Mouse (Mus musculus): Measurements from ENCODE around the gene E2f3. TPM values are rescaled to one million over a fixed set of nuclear protein-coding genes. Genes with fewer than 3 reads are reported as not detected.
A peak's percentile ranks its signal among the peaks of the same experiment; 100 is the strongest.

E2f3 gene
- polyA plus RNA-seq, 1 experiment from 2014 or later = 19.0 TPM

GRCm38 (mm10) chr13:29970333-29970732, 15.5 kb downstream of the E2f3 start:
- DNase-seq (ENCODE audit: low spot score) (no peak), ATAC-seq (ENCODE audit: insufficient number of reproducible peaks, low FRiP score, low TSS enrichment, low read depth) (no peak)
- Histone ChIP-seq H3K27ac (replicated peaks; ENCODE audit: low read depth, low read length) (no peak overlapping the region), H3K27me3 (ENCODE audit: control insufficient read depth, insufficient read depth, low read length) (no peaks in the 10 kb centered on the region), H3K36me3 (ENCODE audit: control insufficient read depth, insufficient read depth, low read length) (no peaks in the 10 kb centered on the region), H3K9ac (ENCODE audit: low read length) (no peak overlapping the region), H3K4me3 (ENCODE audit: low read depth, low read length) (no peak overlapping the region), H3K4me2 (ENCODE audit: low read depth, severe bottlenecking) (no peak overlapping the region), H3K9me3 (ENCODE audit: control insufficient read depth, low read length) (no peaks in the 10 kb centered on the region), H3K4me1 (ENCODE audit: control insufficient read depth, insufficient read depth, low read length) (no peaks in the 10 kb centered on the region)
- 95% methylated on average over 7 of the region's 7 CpGs for WGBS

GRCm38 (mm10) chr13:29968636-29969035, 17.2 kb downstream of the E2f3 start:
- Histone ChIP-seq H3K4me2 (ENCODE audit: low read depth, severe bottlenecking) (no peak overlapping the region), H3K9ac (ENCODE audit: low read length) (no peak overlapping the region), H3K27me3 (ENCODE audit: control insufficient read depth, insufficient read depth, low read length) (no peaks in the 10 kb centered on the region), H3K4me3 (ENCODE audit: low read depth, low read length) (no peak overlapping the region), H3K36me3 (ENCODE audit: control insufficient read depth, insufficient read depth, low read length) (no peaks in the 10 kb centered on the region), H3K27ac (replicated peaks; ENCODE audit: low read depth, low read length) (no peak overlapping the region), H3K4me1 (ENCODE audit: control insufficient read depth, insufficient read depth, low read length) (no peaks in the 10 kb centered on the region), H3K9me3 (ENCODE audit: control insufficient read depth, low read length) (no peaks in the 10 kb centered on the region)
- WGBS = 93% methylated on average over 7 of the region's 7 CpGs
- DNase-seq (ENCODE audit: low spot score) = no peak
- ATAC-seq (ENCODE audit: insufficient number of reproducible peaks, low FRiP score, low TSS enrichment, low read depth) = no peak

- H3K4me1 ChIP-seq (ENCODE audit: control insufficient read depth, insufficient read depth, low read length) = no peaks in the 10 kb centered on the region
- no peak for ATAC-seq (ENCODE audit: insufficient number of reproducible peaks, low FRiP score, low TSS enrichment, low read depth)
- no peak overlapping the region for H3K4me2 ChIP-seq (ENCODE audit: low read depth, severe bottlenecking)
- no peaks in the 10 kb centered on the region for H3K27me3 ChIP-seq (ENCODE audit: control insufficient read depth, insufficient read depth, low read length)
- no peak for DNase-seq (ENCODE audit: low spot score)
- H3K27ac ChIP-seq (replicated peaks; ENCODE audit: low read depth, low read length) = no peak overlapping the region
- WGBS = 92% methylated on average over 5 of the region's 5 CpGs
- H3K9me3 ChIP-seq (ENCODE audit: control insufficient read depth, low read length) = no peaks in the 10 kb centered on the region
- no peak overlapping the region for H3K9ac ChIP-seq (ENCODE audit: low read length)
- no peaks in the 10 kb centered on the region for H3K36me3 ChIP-seq (ENCODE audit: control insufficient read depth, insufficient read depth, low read length)
- H3K4me3 ChIP-seq (ENCODE audit: low read depth, low read length) = no peak overlapping the region
Measured at GRCm38 (mm10) chr13:29967367-29967766, 18.5 kb downstream of the E2f3 start.

- ATAC-seq (ENCODE audit: insufficient number of reproducible peaks, low FRiP score, low TSS enrichment, low read depth) = no peak
- Histone ChIP-seq H3K4me2 (ENCODE audit: low read depth, severe bottlenecking) (no peak overlapping the region), H3K4me1 (ENCODE audit: control insufficient read depth, insufficient read depth, low read length) (no peaks in the 10 kb centered on the region), H3K27me3 (ENCODE audit: control insufficient read depth, insufficient read depth, low read length) (no peaks in the 10 kb centered on the region), H3K36me3 (ENCODE audit: control insufficient read depth, insufficient read depth, low read length) (no peaks in the 10 kb centered on the region), H3K9me3 (ENCODE audit: control insufficient read depth, low read length) (no peaks in the 10 kb centered on the region), H3K9ac (ENCODE audit: low read length) (no peak overlapping the region), H3K27ac (replicated peaks; ENCODE audit: low read depth, low read length) (no peak overlapping the region), H3K4me3 (ENCODE audit: low read depth, low read length) (no peak overlapping the region)
- DNase-seq (ENCODE audit: low spot score) = no peak
- 97% methylated on average over 8 of the region's 8 CpGs for WGBS
Measured at GRCm38 (mm10) chr13:29966966-29967365, 18.9 kb downstream of the E2f3 start.

- H3K27ac ChIP-seq (replicated peaks; ENCODE audit: low read depth, low read length) = no peak overlapping the region
- WGBS = 92% methylated on average over 6 of the region's 6 CpGs
- ATAC-seq (ENCODE audit: insufficient number of reproducible peaks, low FRiP score, low TSS enrichment, low read depth) = no peak
Measured at GRCm38 (mm10) chr13:29964087-29964486, 21.8 kb downstream of the E2f3 start.

GRCm38 (mm10) chr13:29960416-29960815, 25.4 kb downstream of the E2f3 start:
- WGBS = 90% methylated on average over 6 of the region's 6 CpGs
- no peak overlapping the region for H3K27ac ChIP-seq (replicated peaks; ENCODE audit: low read depth, low read length)
- H3K4me3 ChIP-seq (ENCODE audit: low read depth, low read length) = no peak overlapping the region
- ATAC-seq (ENCODE audit: insufficient number of reproducible peaks, low FRiP score, low TSS enrichment, low read depth) = no peak
- no peaks in the 10 kb centered on the region for H3K9me3 ChIP-seq (ENCODE audit: control insufficient read depth, low read length)
- H3K9ac ChIP-seq (ENCODE audit: low read length) = no peak overlapping the region
- H3K4me1 ChIP-seq (ENCODE audit: control insufficient read depth, insufficient read depth, low read length) = peaks cover 8% of the 10 kb centered on the region; the same call in 1 of the 2 replicates
- DNase-seq (ENCODE audit: low spot score) = no peak
- H3K27me3 ChIP-seq (ENCODE audit: control insufficient read depth, insufficient read depth, low read length) = no peaks in the 10 kb centered on the region
- no peak overlapping the region for H3K4me2 ChIP-seq (ENCODE audit: low read depth, severe bottlenecking)
- no peaks in the 10 kb centered on the region; the same call in 1 of the 2 replicates for H3K36me3 ChIP-seq (ENCODE audit: control insufficient read depth, insufficient read depth, low read length)

More at GRCm38 (mm10) chr13:29964087-29964486, 21.8 kb downstream of the E2f3 start:
- Histone ChIP-seq H3K36me3 (ENCODE audit: control insufficient read depth, insufficient read depth, low read length) (no peaks in the 10 kb centered on the region; the same call in 1 of the 2 replicates), H3K27me3 (ENCODE audit: control insufficient read depth, insufficient read depth, low read length) (no peaks in the 10 kb centered on the region), H3K9ac (ENCODE audit: low read length) (no peak overlapping the region), H3K4me3 (ENCODE audit: low read depth, low read length) (no peak overlapping the region), H3K4me1 (ENCODE audit: control insufficient read depth, insufficient read depth, low read length) (no peaks in the 10 kb centered on the region), H3K9me3 (ENCODE audit: control insufficient read depth, low read length) (no peaks in the 10 kb centered on the region), H3K4me2 (ENCODE audit: low read depth, severe bottlenecking) (no peak overlapping the region)
- DNase-seq (ENCODE audit: low spot score) = no peak

- ATAC-seq (ENCODE audit: insufficient number of reproducible peaks, low FRiP score, low TSS enrichment, low read depth) (no peak), DNase-seq (ENCODE audit: low spot score) (peak; percentile 25)
- H3K36me3 ChIP-seq (ENCODE audit: control insufficient read depth, insufficient read depth, low read length) = no peaks in the 10 kb centered on the region; the same call in 1 of the 2 replicates
- H3K4me1 ChIP-seq (ENCODE audit: control insufficient read depth, insufficient read depth, low read length) = peaks cover 8% of the 10 kb centered on the region; the same call in 1 of the 2 replicates
- no peak overlapping the region for H3K4me3 ChIP-seq (ENCODE audit: low read depth, low read length)
- no peak overlapping the region for H3K4me2 ChIP-seq (ENCODE audit: low read depth, severe bottlenecking)
- WGBS = 27% methylated on average over 9 of the region's 9 CpGs
- H3K27me3 ChIP-seq (ENCODE audit: control insufficient read depth, insufficient read depth, low read length) = no peaks in the 10 kb centered on the region
- H3K27ac ChIP-seq (replicated peaks; ENCODE audit: low read depth, low read length) = no peak overlapping the region
- H3K9me3 ChIP-seq (ENCODE audit: control insufficient read depth, low read length) = peaks cover 3% of the 10 kb centered on the region; the same call in 1 of the 2 replicates
- no peak overlapping the region for H3K9ac ChIP-seq (ENCODE audit: low read length)
Measured at GRCm38 (mm10) chr13:29957731-29958254, 28.1 kb downstream of the E2f3 start.

- no peak overlapping the region for H3K27ac ChIP-seq (replicated peaks; ENCODE audit: low read depth, low read length)
- DNase-seq (ENCODE audit: low spot score) (no peak), ATAC-seq (ENCODE audit: insufficient number of reproducible peaks, low FRiP score, low TSS enrichment, low read depth) (no peak)
- peaks cover 3% of the 10 kb centered on the region; the same call in 1 of the 2 replicates for H3K9me3 ChIP-seq (ENCODE audit: control insufficient read depth, low read length)
- H3K4me3 ChIP-seq (ENCODE audit: low read depth, low read length) = no peak overlapping the region
- H3K4me1 ChIP-seq (ENCODE audit: control insufficient read depth, insufficient read depth, low read length) = peaks cover 8% of the 10 kb centered on the region; the same call in 1 of the 2 replicates
- no peak overlapping the region for H3K9ac ChIP-seq (ENCODE audit: low read length)
- H3K36me3 ChIP-seq (ENCODE audit: control insufficient read depth, insufficient read depth, low read length) = no peaks in the 10 kb centered on the region; the same call in 1 of the 2 replicates
- H3K4me2 ChIP-seq (ENCODE audit: low read depth, severe bottlenecking) = no peak overlapping the region
- no peaks in the 10 kb centered on the region for H3K27me3 ChIP-seq (ENCODE audit: control insufficient read depth, insufficient read depth, low read length)
- 85% methylated on average over 12 of the region's 12 CpGs for WGBS
Measured at GRCm38 (mm10) chr13:29956821-29957421, 28.9 kb downstream of the E2f3 start.

All from limb, embryonic 11.5 days (tissue).